Mouse (Mus musculus) lung, postnatal 0 days (tissue): ENCODE measurements around the gene Ebf3.

Experiments used
- CTCF ChIP-seq: IDR thresholded peaks from 2 replicates; pipeline ENCODE4 v1.5.1; 2016; ENCODE audit warnings: antibody characterized with exemption, mild to moderate bottlenecking
- EP300 ChIP-seq: IDR thresholded peaks from 2 replicates; pipeline ENCODE4 v1.6.1; 2016; ENCODE audit warnings: antibody characterized with exemption, mild to moderate bottlenecking, control low read depth

DNA sequence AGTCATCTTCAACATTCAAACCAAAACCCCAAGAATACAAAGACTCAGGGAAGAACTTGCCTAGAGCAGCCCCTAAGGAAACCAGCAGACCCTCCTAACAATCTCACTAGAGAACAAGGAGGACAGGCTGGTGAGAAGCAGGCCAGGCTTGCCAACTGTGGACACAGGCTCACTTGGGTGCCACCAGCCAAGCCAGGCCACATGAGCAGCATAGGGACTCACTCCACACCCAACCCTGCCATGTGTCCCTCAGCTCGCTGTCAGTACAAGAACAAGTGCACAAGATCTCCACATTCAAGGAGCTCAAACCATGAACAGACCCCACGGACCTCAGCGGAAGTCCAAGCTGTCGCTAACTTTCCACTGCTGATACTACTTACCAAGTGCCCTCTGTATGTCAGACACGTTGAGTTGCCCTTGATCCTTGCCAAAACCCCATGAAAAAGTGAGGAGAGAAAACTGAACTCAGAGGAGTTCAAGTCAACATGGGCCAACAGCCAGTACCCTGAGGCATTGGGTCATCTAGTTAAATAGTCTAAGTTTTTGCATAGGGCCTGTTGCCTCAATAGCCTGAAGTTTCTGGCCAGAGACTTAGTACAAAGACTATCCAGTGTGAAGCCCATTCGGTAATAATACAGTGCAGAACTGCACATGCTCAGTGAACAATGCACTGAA, 91.3 kb downstream of the Ebf3 start:
- TF ChIP-seq CTCF = no peak
- TF ChIP-seq EP300 = no peak
